11 mouse cellular contexts compared by ENCODE assay signal in the genomic region with DNA sequence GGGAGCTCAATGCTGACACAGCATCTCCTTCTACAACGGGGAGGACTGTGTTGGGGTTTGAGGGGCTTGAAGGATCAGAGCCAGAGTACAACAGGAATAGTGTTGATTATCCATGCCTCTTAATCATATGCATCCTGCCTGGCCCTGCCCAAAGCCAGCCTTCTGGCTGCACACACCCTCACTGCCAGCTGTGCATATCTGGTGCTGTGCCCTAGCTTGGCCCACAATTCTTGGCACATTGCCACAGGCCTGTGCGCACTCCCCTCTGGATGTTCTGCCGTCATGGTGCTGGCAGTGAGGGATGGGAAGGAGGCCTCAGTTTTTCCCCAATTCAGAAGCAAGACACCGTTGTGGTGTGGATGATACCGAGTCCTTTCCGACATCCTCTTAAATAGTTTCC. TPM values are rescaled to one million over a fixed set of nuclear protein-coding genes. Genes with fewer than 3 reads are reported as not detected.
A peak's percentile ranks its signal among the peaks of the same experiment; 100 is the strongest.
DNase-seq lines count a peak whose midpoint lies in the region; ATAC-seq and TF ChIP-seq lines count a peak whose summit lies in the region.
"Had no signal": no experiment of that assay in that cellular context is flagged by ENCODE, and none has a peak within 500 bp of the region (broad histone marks: within the 10 kb centered on the region; RNA-seq: fewer than 3 reads in every experiment).

No protein-coding gene starts in this region.

- no peak overlapping the region for H3K27ac ChIP-seq in limb, embryonic 14.5 days (replicated peaks; ENCODE audit: low read depth, low read length)
- H3K27ac ChIP-seq in limb, embryonic 10.5 days: no peak overlapping the region
- no peak overlapping the region; the same call in 1 of the 2 replicates for H3K27ac ChIP-seq in hindbrain, embryonic 13.5 days
- H3K27ac ChIP-seq: lung, embryonic 15.5 days had no signal

- H3K4me3 ChIP-seq in limb, embryonic 14.5 days (replicated peaks; ENCODE audit: low read length): no peak overlapping the region
- no peak overlapping the region for H3K4me3 ChIP-seq in limb, embryonic 10.5 days
- no peak overlapping the region for H3K4me3 ChIP-seq in hindbrain, embryonic 13.5 days
- H3K4me3 ChIP-seq: lung, embryonic 15.5 days had no signal

- ATAC-seq in limb, embryonic 14.5 days (ENCODE audit: low FRiP score, low read depth): peak; percentile 67; the same call in 1 of the 2 replicates
- peak; percentile 69; the same call in 1 of the 2 replicates for ATAC-seq in hindbrain, embryonic 13.5 days (ENCODE audit: low FRiP score)
- ATAC-seq in inflammation-experienced regulatory T-cells, adult 6 months: no peak

- 71% methylated on average over 6 of the region's 6 CpGs for WGBS in limb, embryonic 14.5 days
- WGBS in limb, embryonic 10.5 days: 93% methylated on average over 6 of the region's 6 CpGs
- WGBS in hindbrain, embryonic 13.5 days: 67% methylated on average over 6 of the region's 6 CpGs

- TF ChIP-seq POLR2A in limb, embryonic 14.5 days (IDR thresholded peaks at IDR 0.05; ENCODE audit: borderline replicate concordance, extremely low read depth, insufficient read depth, insufficient read length): no peak

- H3K27me3 ChIP-seq in limb, embryonic 14.5 days (ENCODE audit: control insufficient read depth, insufficient read depth, low read length): no peaks in the 10 kb centered on the region
- H3K27me3 ChIP-seq in limb, embryonic 10.5 days (ENCODE audit: low read depth, poor library complexity, severe bottlenecking): no peaks in the 10 kb centered on the region
- no peaks in the 10 kb centered on the region for H3K27me3 ChIP-seq in hindbrain, embryonic 13.5 days
- H3K27me3 ChIP-seq: lung, embryonic 15.5 days had no signal

- no peaks in the 10 kb centered on the region for H3K4me1 ChIP-seq in limb, embryonic 14.5 days (ENCODE audit: control insufficient read depth, insufficient read depth, low read length)
- no peaks in the 10 kb centered on the region for H3K4me1 ChIP-seq in limb, embryonic 10.5 days
- H3K4me1 ChIP-seq in hindbrain, embryonic 13.5 days (replicated peaks): peaks cover 6% of the 10 kb centered on the region; the same call in 1 of the 2 replicates

- DNase-seq in gastrocnemius, postnatal 10 days: peak; percentile 44
- no peak for DNase-seq in gastrocnemius, adult 18-20 months (ENCODE audit: low spot score)
- DNase-seq in limb, embryonic 14.5 days (ENCODE audit: low spot score): peak; percentile 49
- DNase-seq in limb, embryonic 10.5 days (ENCODE audit: low spot score): no peak
- peak; percentile 51 for DNase-seq in MN1 (ENCODE audit: low spot score)
- no peak for DNase-seq in spleen, postnatal 10 days (ENCODE audit: low spot score in 2 of 2)

- no peak overlapping the region for H3K9ac ChIP-seq in limb, embryonic 14.5 days (ENCODE audit: low read depth, low read length, severe bottlenecking)
- H3K9ac ChIP-seq in hindbrain, embryonic 13.5 days: no peak overlapping the region
- H3K9ac ChIP-seq: lung, embryonic 15.5 days had no signal

- H3K4me2 ChIP-seq in limb, embryonic 14.5 days (replicated peaks; ENCODE audit: low read depth, low read length, severe bottlenecking): no peak overlapping the region
- no peak overlapping the region for H3K4me2 ChIP-seq in hindbrain, embryonic 13.5 days
- H3K4me2 ChIP-seq: lung, embryonic 15.5 days had no signal

- H3K9me3 ChIP-seq in limb, embryonic 14.5 days (ENCODE audit: control insufficient read depth, low read length): no peaks in the 10 kb centered on the region
- H3K9me3 ChIP-seq in limb, embryonic 10.5 days (replicated peaks): no peaks in the 10 kb centered on the region
- no peaks in the 10 kb centered on the region for H3K9me3 ChIP-seq in hindbrain, embryonic 13.5 days
- H3K9me3 ChIP-seq: lung, embryonic 15.5 days had no signal

- H3K36me3 ChIP-seq in limb, embryonic 14.5 days (ENCODE audit: control insufficient read depth, insufficient read depth, low read length): no peaks in the 10 kb centered on the region
- H3K36me3 ChIP-seq in limb, embryonic 10.5 days: no peaks in the 10 kb centered on the region
- H3K36me3 ChIP-seq in hindbrain, embryonic 13.5 days: no peaks in the 10 kb centered on the region
- H3K36me3 ChIP-seq: lung, embryonic 15.5 days had no signal

RNA-seq across cellular contexts. Expression of gene Efcab8, which starts 44.9 kb away (rescaled TPM):
- under 1 TPM; 0.26 to 0.50 TPM for total RNA-seq in gastrocnemius, postnatal 10 days (2021)
- not detected for total RNA-seq in gastrocnemius, adult 18-20 months (2021)
- polyA plus RNA-seq in limb, embryonic 14.5 days (2012; rRNA removed): 0.11 and 0.19 TPM in 2 replicates
- polyA plus RNA-seq in limb, embryonic 14.5 days (2014; fragmentation: Nextera tagmentation; extraction: Ambion mirVana): 0.06 TPM in 1 of 2 replicates, not detected in the other
- polyA plus RNA-seq in limb, embryonic 10.5 days (2016; fragmentation: Nextera tagmentation; extraction: Ambion mirVana): 0.06 TPM in 1 of 2 replicates, not detected in the other
- polyA plus RNA-seq in hindbrain, embryonic 13.5 days (2015; fragmentation: Nextera tagmentation; extraction: Ambion mirVana): not detected in 2 replicates
- polyA plus RNA-seq in inflammation-experienced regulatory T-cells, adult 6 months (2017; shearing (Covaris generic)): under 1 TPM in 2 of 3 experiments, not detected in 1; 0.21 to 0.38 TPM
- total RNA-seq: common myeloid progenitor, adult 5-6 weeks had no signal
- polyA plus RNA-seq: lung, embryonic 15.5 days had no signal

RNA-seq across cellular contexts. Expression of gene Sun5, which starts 46.3 kb away (rescaled TPM):
- total RNA-seq in gastrocnemius, postnatal 10 days (2021): not detected
- not detected for total RNA-seq in gastrocnemius, adult 18-20 months (2021)
- polyA plus RNA-seq in limb, embryonic 14.5 days (2012; rRNA removed): not detected in 2 replicates
- polyA plus RNA-seq in limb, embryonic 14.5 days (2014; fragmentation: Nextera tagmentation; extraction: Ambion mirVana): not detected in 2 replicates
- not detected in 2 replicates for polyA plus RNA-seq in limb, embryonic 10.5 days (2016; fragmentation: Nextera tagmentation; extraction: Ambion mirVana)
- polyA plus RNA-seq in hindbrain, embryonic 13.5 days (2015; fragmentation: Nextera tagmentation; extraction: Ambion mirVana): not detected in 2 replicates
- not detected for polyA plus RNA-seq in inflammation-experienced regulatory T-cells, adult 6 months (2017; shearing (Covaris generic))
- total RNA-seq: common myeloid progenitor, adult 5-6 weeks; layer of hippocampus, postnatal 25 days had no signal
- polyA plus RNA-seq: lung, embryonic 15.5 days had no signal

RNA-seq across cellular contexts. Expression of gene Bpifb2, which starts 50.3 kb away (rescaled TPM):
- total RNA-seq in gastrocnemius, postnatal 10 days (2021): not detected
- not detected for total RNA-seq in gastrocnemius, adult 18-20 months (2021)
- polyA plus RNA-seq in limb, embryonic 14.5 days (2012; rRNA removed): 0.09 and 0.20 TPM in 2 replicates
- not detected in 2 replicates for polyA plus RNA-seq in limb, embryonic 14.5 days (2014; fragmentation: Nextera tagmentation; extraction: Ambion mirVana)
- polyA plus RNA-seq in limb, embryonic 10.5 days (2016; fragmentation: Nextera tagmentation; extraction: Ambion mirVana): not detected in 2 replicates
- not detected in 2 replicates for polyA plus RNA-seq in hindbrain, embryonic 13.5 days (2015; fragmentation: Nextera tagmentation; extraction: Ambion mirVana)
- not detected for polyA plus RNA-seq in inflammation-experienced regulatory T-cells, adult 6 months (2017; shearing (Covaris generic))
- total RNA-seq: common myeloid progenitor, adult 5-6 weeks; layer of hippocampus, postnatal 25 days had no signal
- polyA plus RNA-seq: lung, embryonic 15.5 days had no signal

Comparison
In these comparisons a context has a peak if more than half of its experiments do, and no peak if none do; other contexts are left out.
1. DNase-seq: peak in gastrocnemius, postnatal 10 days (single experiment), limb, embryonic 14.5 days (single experiment) and MN1 (single experiment); none in gastrocnemius, adult 18-20 months (single experiment), limb, embryonic 10.5 days (single experiment) and spleen, postnatal 10 days (0 of 2).